Mouse (Mus musculus) liver, postnatal 0 days (tissue): ENCODE measurements around the gene Mbnl2. TPM values are rescaled to one million over a fixed set of nuclear protein-coding genes. Genes with fewer than 3 reads are reported as not detected.
"Not testable (repeated sequence)": the region's sequence is repeated elsewhere in the genome, so short reads cannot be mapped to it uniquely, and the experiment has no call there.

Experiments used
- ATAC-seq: fragments of 200-750 bp; cut with Nextera tagmentation; 2 replicates; pipeline ENCODE4 v1.8.0; 2017; ENCODE audit warnings: mild to moderate bottlenecking, moderate library complexity
- DNase-seq: peaks from one replicate; pipeline ENCODE4 v3.0.0-alpha.2; 2016
- H3K27ac ChIP-seq: fragments of 300-500 bp; sonication (generic); 2 replicates; pipeline ENCODE4 v1.5.1; 2014; ENCODE audit warnings: antibody characterized with exemption, moderate library complexity, mild to moderate bottlenecking, low read depth
- H3K27me3 ChIP-seq: fragments of 300-500 bp; sonication (generic); 2 replicates; pipeline ENCODE4 v1.6.1; 2014; ENCODE audit warnings: low read length, control low read depth, mixed read lengths; ENCODE audit not compliant: insufficient read depth
- H3K36me3 ChIP-seq: fragments of 300-500 bp; sonication (generic); replicated peaks from 2 replicates; pipeline ENCODE4 v1.6.1; 2014; ENCODE audit warnings: mild to moderate bottlenecking, control low read depth, low read length, moderate library complexity, mixed read lengths; ENCODE audit not compliant: insufficient read depth
- H3K4me1 ChIP-seq: fragments of 300-500 bp; sonication (generic); 2 replicates; pipeline ENCODE4 v1.6.1; 2014; ENCODE audit warnings: antibody characterized with exemption, mild to moderate bottlenecking, control low read depth; ENCODE audit not compliant: insufficient read depth
- H3K4me2 ChIP-seq: fragments of 300-500 bp; sonication (generic); 2 replicates; pipeline ENCODE4 v1.6.1; 2014; ENCODE audit warnings: low read depth, mild to moderate bottlenecking, low read length, moderate library complexity, mixed read lengths
- H3K4me3 ChIP-seq: fragments of 300-500 bp; sonication (generic); 2 replicates; pipeline ENCODE4 v1.5.1; 2014; ENCODE audit warnings: low read depth, low read length
- H3K9ac ChIP-seq: fragments of 300-500 bp; sonication (generic); replicated peaks from 2 replicates; pipeline ENCODE4 v1.6.1; 2014; ENCODE audit warnings: mild to moderate bottlenecking, moderate library complexity
- H3K9me3 ChIP-seq: fragments of 300-500 bp; sonication (generic); 2 replicates; pipeline ENCODE4 v1.6.1; 2016; ENCODE audit warnings: mild to moderate bottlenecking, control low read depth, low read length, mixed read lengths
- CTCF ChIP-seq: sonication (generic); IDR thresholded peaks from 2 replicates; pipeline ENCODE4 v1.5.1; 2016; ENCODE audit warnings: antibody characterized with exemption, low read depth
- EP300 ChIP-seq: IDR thresholded peaks from 2 replicates; pipeline ENCODE4 v1.6.1; 2016; ENCODE audit warnings: antibody characterized with exemption, low read depth, mild to moderate bottlenecking
- WGBS: fragments of 180-500 bp; shearing (Covaris S2); extraction: QIAGEN DNeasy Blood & Tissue Kit; methylation state at CpG from one replicate; pipeline ENCODE4 v1.1.7; 2014; ENCODE audit not compliant: insufficient replicate concordance; 5-methylcytosine and 5-hydroxymethylcytosine counted together
- polyA plus RNA-seq: library from polyadenylated mRNA; unstranded; fragments of >200 nt; fragmentation: Nextera tagmentation; extraction: Ambion mirVana; gene quantifications from 2 replicates; pipeline ENCODE4 v1.2.1, GENCODE M21; 2015

Mbnl2 gene
- polyA plus RNA-seq, 1 experiment from 2014 or later = 16.9 TPM

- DNase-seq (no peak), ATAC-seq (no peak)
- Histone ChIP-seq H3K4me1 (peaks cover 4% of the 10 kb centered on the region; the same call in 1 of the 2 replicates), H3K4me2 (no peak overlapping the region), H3K4me3 (no peak overlapping the region), H3K27ac (no peak overlapping the region), H3K9me3 (no peaks in the 10 kb centered on the region), H3K27me3 (no peaks in the 10 kb centered on the region), H3K9ac (no peak overlapping the region), H3K36me3 (no peaks in the 10 kb centered on the region)
- TF ChIP-seq CTCF = no peak
- no peak for TF ChIP-seq EP300
- 74% methylated on average over 6 of the region's 6 CpGs for WGBS
Measured at GRCm38 (mm10) chr14:120354595-120354994, 79.1 kb downstream of the Mbnl2 start.

GRCm38 (mm10) chr14:120355040-120355741 lies 79.7 kb downstream of the Mbnl2 start:
- WGBS = 31% methylated on average over 14 of the region's 14 CpGs
- Histone ChIP-seq H3K27me3 (no peaks in the 10 kb centered on the region), H3K9me3 (no peaks in the 10 kb centered on the region), H3K27ac (peak overlapping the region; percentile 46; the same call in 1 of the 2 replicates), H3K4me2 (peak overlapping the region; percentile 36), H3K9ac (no peak overlapping the region), H3K36me3 (no peaks in the 10 kb centered on the region), H3K4me1 (peaks cover 4% of the 10 kb centered on the region; the same call in 1 of the 2 replicates), H3K4me3 (no peak overlapping the region)
- ATAC-seq (peak; percentile 65), DNase-seq (peak; percentile 40)
- TF ChIP-seq EP300 (peak; percentile 24; the same call in 1 of the 2 replicates), CTCF (no peak)

- Histone ChIP-seq H3K4me3 (no peak overlapping the region), H3K4me1 (peaks cover 4% of the 10 kb centered on the region; the same call in 1 of the 2 replicates), H3K9ac (no peak overlapping the region), H3K9me3 (no peaks in the 10 kb centered on the region), H3K4me2 (peak overlapping the region; percentile 36; the same call in 1 of the 2 replicates), H3K36me3 (no peaks in the 10 kb centered on the region), H3K27ac (peak overlapping the region; percentile 30; the same call in 1 of the 2 replicates), H3K27me3 (no peaks in the 10 kb centered on the region)
- TF ChIP-seq CTCF = no peak
- TF ChIP-seq EP300 = no peak
- ATAC-seq = no peak
- 75% methylated on average over 10 of the region's 10 CpGs for WGBS
- no peak for DNase-seq
Measured at GRCm38 (mm10) chr14:120355742-120356440, 80.4 kb downstream of the Mbnl2 start.

GRCm38 (mm10) chr14:120357321-120358070 lies 82.0 kb downstream of the Mbnl2 start:
- Histone ChIP-seq H3K27ac (no peak overlapping the region), H3K9me3 (no peaks in the 10 kb centered on the region), H3K4me3 (no peak overlapping the region), H3K36me3 (no peaks in the 10 kb centered on the region), H3K27me3 (no peaks in the 10 kb centered on the region), H3K4me1 (peaks cover 6% of the 10 kb centered on the region), H3K4me2 (no peak overlapping the region), H3K9ac (no peak overlapping the region)
- ATAC-seq (no peak), DNase-seq (no peak)
- WGBS = 88% methylated on average over 19 of the region's 19 CpGs
- TF ChIP-seq CTCF (no peak), EP300 (no peak)

- not testable (repeated sequence) for H3K27ac ChIP-seq, H3K9me3 ChIP-seq, H3K9ac ChIP-seq, H3K4me2 ChIP-seq, H3K36me3 ChIP-seq, ATAC-seq, H3K4me3 ChIP-seq, H3K27me3 ChIP-seq, DNase-seq
- 79% methylated on average over 8 of the region's 8 CpGs for WGBS
- peaks cover 12% of the 10 kb centered on the region for H3K4me1 ChIP-seq
Measured at GRCm38 (mm10) chr14:120359608-120360007, 84.1 kb downstream of the Mbnl2 start.

- no peak overlapping the region for H3K9ac ChIP-seq
- H3K4me1 ChIP-seq = peaks cover 8% of the 10 kb centered on the region
- DNase-seq (no peak), ATAC-seq (no peak)
- no peak overlapping the region for H3K4me2 ChIP-seq
- WGBS = 74% methylated on average over 6 of the region's 6 CpGs
- no peaks in the 10 kb centered on the region for H3K27me3 ChIP-seq
- H3K36me3 ChIP-seq = no peaks in the 10 kb centered on the region
- TF ChIP-seq EP300 (no peak), CTCF (no peak)
- no peaks in the 10 kb centered on the region for H3K9me3 ChIP-seq
- no peak overlapping the region for H3K4me3 ChIP-seq
- H3K27ac ChIP-seq = no peak overlapping the region
Measured at GRCm38 (mm10) chr14:120361121-120361520, 85.7 kb downstream of the Mbnl2 start.
